Mouse (Mus musculus): ENCODE data around the gene Ltb4r2. TPM values are rescaled to one million over a fixed set of nuclear protein-coding genes. Genes with fewer than 3 reads are reported as not detected.

Ltb4r2 gene
- polyA plus RNA-seq (2012; rRNA removed; ENCODE audit: low replicate concordance): 0.06 and 0.14 TPM in 2 replicates

GRCm38 (mm10) chr14:55761163-55761562, at the start of gene Ltb4r2:
Gene Ltb4r2, plus strand, starts transcription at chr14:55761428.

GRCm38 (mm10) chr14:55713729-55714122, 47.5 kb upstream of the Ltb4r2 start, which contains the start of gene Tgm1:
Gene Tgm1, minus strand, starts transcription at chr14:55713926.

DNA sequence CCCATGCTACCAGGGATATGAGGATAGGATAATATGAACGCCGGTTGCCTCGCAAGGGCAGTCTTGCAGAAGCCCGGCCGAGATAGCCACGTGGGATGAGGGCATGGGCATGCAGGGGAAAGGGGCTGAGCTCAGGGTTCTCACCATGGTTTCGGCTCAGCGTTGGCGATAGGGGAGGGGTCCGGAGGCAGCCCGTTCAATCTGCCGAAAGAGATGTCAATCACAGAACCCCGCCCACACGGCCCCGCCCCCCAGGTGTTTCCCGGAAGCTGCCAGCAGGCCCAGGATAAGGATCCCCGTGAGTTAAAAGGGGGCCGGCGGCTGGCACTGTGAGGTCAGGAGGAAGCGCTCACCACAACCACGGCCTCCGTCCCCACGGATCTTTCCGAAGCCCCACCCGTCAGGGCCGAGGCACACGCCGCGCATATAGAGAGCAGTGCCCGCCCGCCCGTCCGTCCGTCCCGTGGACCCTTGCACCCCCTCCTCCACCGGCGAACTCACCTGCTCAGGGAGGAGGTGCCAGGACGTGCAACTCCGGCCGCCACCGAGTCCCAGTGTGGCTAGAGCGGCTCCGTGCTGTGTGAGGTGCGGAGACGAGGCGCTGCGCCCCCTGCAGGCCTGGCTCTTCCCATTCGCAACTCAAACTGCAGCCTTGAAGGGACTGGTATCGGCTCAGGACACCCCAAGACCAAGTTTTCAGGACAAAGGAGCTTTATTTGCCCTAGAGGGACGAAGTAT, 39.4 kb upstream of the Ltb4r2 start, which contains the start of gene Rabggta:
TSS of gene Rabggta (minus strand) at position 564 of the 738 bp plus-strand sequence.

DNA sequence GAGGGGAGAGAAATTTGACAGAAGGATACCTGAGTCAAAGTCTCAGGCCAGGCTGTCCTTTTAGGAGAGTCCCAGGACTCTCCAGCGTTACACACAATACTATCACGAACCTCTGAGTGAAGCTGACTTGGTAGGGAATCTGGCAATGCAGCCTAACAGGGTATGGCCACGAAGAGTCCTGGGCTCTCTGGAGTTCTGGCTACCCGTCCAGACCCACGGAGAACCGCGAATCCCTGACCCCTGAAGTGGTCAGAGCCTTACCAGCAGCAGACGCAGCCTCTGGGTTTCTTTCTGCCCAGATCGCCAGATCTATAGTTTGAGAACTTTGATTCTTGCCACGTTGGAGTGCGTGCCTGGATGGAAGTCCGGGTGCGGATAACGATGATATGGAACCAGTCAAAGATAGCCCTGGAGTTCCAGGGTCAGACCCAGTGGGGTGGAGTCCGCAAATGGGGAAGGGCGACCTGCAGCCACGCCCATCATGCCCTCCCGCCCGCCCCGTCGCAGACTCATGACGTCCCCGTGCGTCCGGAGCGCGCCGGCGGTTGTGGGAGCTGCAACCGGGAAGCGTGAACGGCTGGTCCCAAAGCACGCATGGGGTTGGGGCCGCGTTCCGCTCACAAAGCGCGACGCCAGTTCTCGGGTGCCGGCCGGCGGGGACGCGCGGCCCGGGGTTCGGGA, 15.9 kb upstream of the Ltb4r2 start, which contains the start of the genes Dhrs1 and Nop9:
TSS of gene Dhrs1 (minus strand) at position 511 of the 681 bp plus-strand sequence.
TSS of gene Nop9 (plus strand) at position 514 of the 681 bp plus-strand sequence.

GRCm38 (mm10) chr14:55758363-55758784, 2.9 kb upstream of the Ltb4r2 start, which contains the start of gene Cideb:
Gene Cideb, minus strand, starts transcription at chr14:55758458.

DNA sequence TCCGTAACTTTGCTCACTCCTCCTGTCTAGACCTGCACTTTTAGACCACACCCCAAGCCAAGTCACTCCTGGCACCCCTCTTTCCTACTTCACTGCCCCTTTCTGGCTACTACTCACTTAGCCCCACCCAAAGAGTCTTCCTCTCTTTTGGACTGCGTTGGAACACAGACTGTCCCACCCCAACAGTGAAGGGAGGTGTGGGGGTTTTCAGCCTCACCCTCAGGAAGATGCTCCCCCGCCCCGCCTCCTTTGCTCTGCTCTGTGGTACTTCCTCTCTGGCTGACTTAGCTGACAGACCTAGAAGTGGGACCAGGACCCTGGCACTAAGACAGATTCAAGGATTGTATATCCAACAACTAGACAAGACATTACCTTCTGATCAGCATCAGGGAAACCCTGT, 4.5 kb downstream of the Ltb4r2 start, which contains the start of gene Ltb4r1:
TSS of gene Ltb4r1 (plus strand) at position 267 of the 400 bp plus-strand sequence.

DNA sequence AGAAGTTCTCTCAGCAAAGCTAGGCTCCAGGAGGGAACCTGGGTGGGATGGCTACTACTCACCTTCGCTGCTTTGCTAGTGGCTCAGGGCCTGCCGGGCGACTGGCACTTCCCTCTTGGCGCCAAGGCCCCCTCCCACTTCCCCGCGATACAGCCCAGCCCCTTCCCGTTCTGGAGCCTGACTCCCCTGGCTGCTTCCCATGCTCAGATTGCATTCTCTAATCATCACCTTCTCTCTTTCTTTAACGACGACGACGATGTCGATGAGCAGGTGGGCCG, 22.7 kb downstream of the Ltb4r2 start, which contains the start of gene Adcy4:
TSS of gene Adcy4 (minus strand) at position 138 of the 278 bp plus-strand sequence.

DNA sequence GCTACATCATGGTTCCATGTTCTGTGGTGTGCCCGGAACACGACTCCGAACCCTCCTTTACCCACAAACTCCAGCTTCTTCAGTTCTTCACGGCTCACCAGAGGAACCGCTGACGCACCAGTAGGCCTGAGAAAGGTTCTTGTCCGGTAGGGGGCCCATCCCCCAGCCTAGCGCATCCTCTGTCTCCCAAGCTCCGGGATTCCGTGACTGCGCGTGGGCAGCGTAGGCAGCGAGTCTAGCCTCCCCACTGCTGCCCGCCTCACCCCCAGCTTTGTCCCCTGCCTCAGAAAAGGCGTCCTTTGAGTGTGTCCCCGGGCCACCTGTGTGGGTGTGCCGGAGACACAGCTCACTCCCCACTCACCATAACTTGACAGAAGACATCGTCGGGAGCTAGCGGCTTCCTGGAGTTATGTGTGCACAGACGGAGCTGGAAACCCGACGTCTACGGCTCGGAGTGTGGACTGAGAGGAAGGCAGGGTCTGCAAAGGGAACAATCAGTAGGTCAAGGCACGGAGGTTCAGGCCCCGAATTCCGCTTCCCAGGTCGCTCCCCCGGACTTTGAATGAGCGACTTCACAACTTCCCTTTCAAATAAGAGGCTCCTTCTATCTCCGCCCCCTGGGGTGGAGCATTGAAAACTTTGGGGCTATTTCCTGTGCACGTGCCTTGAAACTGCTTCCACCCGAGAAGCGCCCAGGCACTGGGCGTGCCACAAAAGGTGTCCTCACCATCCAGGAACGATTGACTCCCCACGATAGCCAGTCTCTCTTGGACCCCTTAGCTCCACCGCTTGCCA, 27.2 kb downstream of the Ltb4r2 start, which contains the start of gene Ripk3:
TSS of gene Ripk3 (minus strand) at position 610 of the 795 bp plus-strand sequence.

Other genes starting within 250 kb of the Ltb4r2 start
- gene Nrl, start 236.4 kb upstream of the Ltb4r2 start, polyA plus RNA-seq (2012; rRNA removed; ENCODE audit: low replicate concordance): not detected in 2 replicates
- 44.1 and 72.2 TPM in 2 replicates for gene Pck2, start 221.2 kb upstream of the Ltb4r2 start, polyA plus RNA-seq (2012; rRNA removed; ENCODE audit: low replicate concordance)
- gene Dcaf11, start 201.4 kb upstream of the Ltb4r2 start, polyA plus RNA-seq (2012; rRNA removed; ENCODE audit: low replicate concordance): 79.4 and 81.9 TPM in 2 replicates
- 2.9 and 3.1 TPM in 2 replicates for gene A730061H03Rik, start 201.0 kb upstream of the Ltb4r2 start, polyA plus RNA-seq (2012; rRNA removed; ENCODE audit: low replicate concordance)
- gene Fitm1, start 185.8 kb upstream of the Ltb4r2 start, polyA plus RNA-seq (2012; rRNA removed; ENCODE audit: low replicate concordance): 0.68 and 2.5 TPM in 2 replicates
- 111 and 123 TPM in 2 replicates for gene Psme1, start 183.3 kb upstream of the Ltb4r2 start, polyA plus RNA-seq (2012; rRNA removed; ENCODE audit: low replicate concordance)
- 34.6 and 113 TPM in 2 replicates for gene Emc9, start 176.1 kb upstream of the Ltb4r2 start, polyA plus RNA-seq (2012; rRNA removed; ENCODE audit: low replicate concordance)
- gene Psme2, start 170.3 kb upstream of the Ltb4r2 start, polyA plus RNA-seq (2012; rRNA removed; ENCODE audit: low replicate concordance): 133 and 138 TPM in 2 replicates
- gene Rnf31, start 169.7 kb upstream of the Ltb4r2 start, polyA plus RNA-seq (2012; rRNA removed; ENCODE audit: low replicate concordance): 27.9 and 42.1 TPM in 2 replicates
- 39.3 and 81.5 TPM in 2 replicates for gene Irf9, start 157.9 kb upstream of the Ltb4r2 start, polyA plus RNA-seq (2012; rRNA removed; ENCODE audit: low replicate concordance)
- gene Rec8, start 143.4 kb upstream of the Ltb4r2 start, polyA plus RNA-seq (2012; rRNA removed; ENCODE audit: low replicate concordance): 0.10 and 23.9 TPM in 2 replicates
- 115 and 240 TPM in 2 replicates for gene Ipo4, start 125.5 kb upstream of the Ltb4r2 start, polyA plus RNA-seq (2012; rRNA removed; ENCODE audit: low replicate concordance)
- gene Gm49378, start 123.5 kb upstream of the Ltb4r2 start, polyA plus RNA-seq (2012; rRNA removed; ENCODE audit: low replicate concordance): 1.3 and 8.1 TPM in 2 replicates
- 73.5 and 94.8 TPM in 2 replicates for gene Tm9sf1, start 117.6 kb upstream of the Ltb4r2 start, polyA plus RNA-seq (2012; rRNA removed; ENCODE audit: low replicate concordance)
- gene Tssk4, start 111.2 kb upstream of the Ltb4r2 start, polyA plus RNA-seq (2012; rRNA removed; ENCODE audit: low replicate concordance): 0.77 and 1.5 TPM in 2 replicates
- 31.3 and 35.2 TPM in 2 replicates for gene Mdp1, start 100.9 kb upstream of the Ltb4r2 start, polyA plus RNA-seq (2012; rRNA removed; ENCODE audit: low replicate concordance)
- gene Gmpr2, start 89.5 kb upstream of the Ltb4r2 start, polyA plus RNA-seq (2012; rRNA removed; ENCODE audit: low replicate concordance): 28.6 and 31.3 TPM in 2 replicates
- 292 and 416 TPM in 2 replicates for gene Nedd8, start 89.3 kb upstream of the Ltb4r2 start, polyA plus RNA-seq (2012; rRNA removed; ENCODE audit: low replicate concordance)
- 12.3 and 17.1 TPM in 2 replicates for gene Tinf2, start 79.6 kb upstream of the Ltb4r2 start, polyA plus RNA-seq (2012; rRNA removed; ENCODE audit: low replicate concordance)
- gene Tgm1, start 47.5 kb upstream of the Ltb4r2 start, polyA plus RNA-seq (2012; rRNA removed; ENCODE audit: low replicate concordance): 0.60 and 2.2 TPM in 2 replicates
- 34.6 and 47.9 TPM in 2 replicates for gene Rabggta, start 39.2 kb upstream of the Ltb4r2 start, polyA plus RNA-seq (2012; rRNA removed; ENCODE audit: low replicate concordance)
- gene Dhrs1, start 15.7 kb upstream of the Ltb4r2 start, polyA plus RNA-seq (2012; rRNA removed; ENCODE audit: low replicate concordance): 95.6 and 110 TPM in 2 replicates
- 14.6 and 30.0 TPM in 2 replicates for gene Nop9, start 15.7 kb upstream of the Ltb4r2 start, polyA plus RNA-seq (2012; rRNA removed; ENCODE audit: low replicate concordance)
- 2.5 and 4.1 TPM in 2 replicates for gene Cideb, start 3.0 kb upstream of the Ltb4r2 start, polyA plus RNA-seq (2012; rRNA removed; ENCODE audit: low replicate concordance)
- 2.3 and 4.5 TPM in 2 replicates for gene Ltb4r1, start 4.5 kb downstream of the Ltb4r2 start, polyA plus RNA-seq (2012; rRNA removed; ENCODE audit: low replicate concordance)
- gene Adcy4, start 22.7 kb downstream of the Ltb4r2 start, polyA plus RNA-seq (2012; rRNA removed; ENCODE audit: low replicate concordance): 29.4 and 44.4 TPM in 2 replicates
- 14.6 and 21.8 TPM in 2 replicates for gene Ripk3, start 27.4 kb downstream of the Ltb4r2 start, polyA plus RNA-seq (2012; rRNA removed; ENCODE audit: low replicate concordance)
- 17.6 and 94.3 TPM in 2 replicates for gene Nfatc4, start 61.7 kb downstream of the Ltb4r2 start, polyA plus RNA-seq (2012; rRNA removed; ENCODE audit: low replicate concordance)
- 5.7 and 24.4 TPM in 2 replicates for gene Nynrin, start 92.6 kb downstream of the Ltb4r2 start, polyA plus RNA-seq (2012; rRNA removed; ENCODE audit: low replicate concordance)
- 0.13 and 0.48 TPM in 2 replicates for gene Cbln3, start 123.0 kb downstream of the Ltb4r2 start, polyA plus RNA-seq (2012; rRNA removed; ENCODE audit: low replicate concordance)
- gene Khnyn, start 123.5 kb downstream of the Ltb4r2 start, polyA plus RNA-seq (2012; rRNA removed; ENCODE audit: low replicate concordance): 17.0 and 28.5 TPM in 2 replicates
- gene Sdr39u1, start 138.9 kb downstream of the Ltb4r2 start, polyA plus RNA-seq (2012; rRNA removed; ENCODE audit: low replicate concordance): 66.2 and 69.6 TPM in 2 replicates
- 2.2 and 10.2 TPM in 2 replicates for gene Cma1, start 183.2 kb downstream of the Ltb4r2 start, polyA plus RNA-seq (2012; rRNA removed; ENCODE audit: low replicate concordance)
- not detected in 2 replicates for gene Cma2, start 189.6 kb downstream of the Ltb4r2 start, polyA plus RNA-seq (2012; rRNA removed; ENCODE audit: low replicate concordance)

All from subcutaneous adipose tissue, adult 2 months (tissue).